ENCODE assay signal across 14 mouse cellular contexts in genomic region chr10:19692332-19692731, GRCm38 (mm10). TPM values are rescaled to one million over a fixed set of nuclear protein-coding genes. Genes with fewer than 3 reads are reported as not detected.
A peak's percentile ranks its signal among the peaks of the same experiment; 100 is the strongest.
DNase-seq lines count a peak whose midpoint lies in the region; ATAC-seq and TF ChIP-seq lines count a peak whose summit lies in the region.
"Had no signal": no experiment of that assay in that cellular context is flagged by ENCODE, and none has a peak within 500 bp of the region (broad histone marks: within the 10 kb centered on the region; RNA-seq: fewer than 3 reads in every experiment).

No protein-coding gene starts in this region.

- H3K79me2 ChIP-seq in MEL (ENCODE audit: control insufficient read depth, insufficient read depth, low read length, poor library complexity) = no peaks in the 10 kb centered on the region

- H3K9me3 ChIP-seq in lung, embryonic 15.5 days = no peaks in the 10 kb centered on the region
- H3K9me3 ChIP-seq in MEL (replicated peaks; ENCODE audit: insufficient read depth, low read length) = no peaks in the 10 kb centered on the region
- no peaks in the 10 kb centered on the region for H3K9me3 ChIP-seq in liver, postnatal 0 days (ENCODE audit: low read length)
- H3K9me3 ChIP-seq: embryonic facial prominence, embryonic 10.5 days; hindbrain, embryonic 10.5 days had no signal

- 81% methylated on average over 7 of the region's 7 CpGs for WGBS in lung, embryonic 15.5 days
- WGBS in liver, postnatal 0 days (ENCODE audit: insufficient replicate concordance) = 58% methylated on average over 7 of the region's 7 CpGs

- H3K27me3 ChIP-seq in lung, embryonic 15.5 days = no peaks in the 10 kb centered on the region
- H3K27me3 ChIP-seq in MEL (ENCODE audit: control insufficient read depth in 1 of 2, insufficient read depth in 2 of 2, low read length in 2 of 2) = peaks cover 0 to 1% of the 10 kb centered on the region in 2 experiments; a peak in 1 of 4 replicates
- H3K27me3 ChIP-seq in liver, postnatal 0 days (ENCODE audit: insufficient read depth, low read length) = no peaks in the 10 kb centered on the region

- ATAC-seq in lung, embryonic 15.5 days (ENCODE audit: borderline replicate concordance, extremely low read depth, low FRiP score, low TSS enrichment) = no peak
- peak; percentile 24 for ATAC-seq in liver, postnatal 0 days
- no peak for ATAC-seq in erythroid progenitor cell, adult 5-6 weeks (replicated peaks; ENCODE audit: low FRiP score, poor library complexity, severe bottlenecking)

- H3K9ac ChIP-seq in lung, embryonic 15.5 days = no peak overlapping the region
- H3K9ac ChIP-seq in MEL (ENCODE audit: control insufficient read depth, low read depth, low read length, poor library complexity, severe bottlenecking) = peak overlapping the region; percentile 53
- no peak overlapping the region for H3K9ac ChIP-seq in liver, postnatal 0 days (replicated peaks)

- DNase-seq in gastrocnemius, adult 2 months = no peak
- DNase-seq in gastrocnemius, postnatal 36 days = no peak
- no peak for DNase-seq in lung, postnatal 10 days
- no peak for DNase-seq in MEL (ENCODE audit: low read depth, low spot score)
- no peak for DNase-seq in liver, postnatal 0 days
- no peak for DNase-seq in right cerebral cortex, postnatal 10 days (ENCODE audit: low spot score in 2 of 2)
- DNase-seq: cerebellum, adult 11 months had no signal

- H3K36me3 ChIP-seq in lung, embryonic 15.5 days = no peaks in the 10 kb centered on the region
- peaks cover 0 to 5% of the 10 kb centered on the region in 2 experiments; a peak in 2 of 4 replicates for H3K36me3 ChIP-seq in MEL (ENCODE audit: control insufficient read depth in 1 of 2, insufficient read depth in 2 of 2, low read length in 2 of 2)
- no peaks in the 10 kb centered on the region for H3K36me3 ChIP-seq in liver, postnatal 0 days (replicated peaks; ENCODE audit: insufficient read depth, low read length)
- H3K36me3 ChIP-seq: embryonic facial prominence, embryonic 10.5 days; hindbrain, embryonic 10.5 days had no signal

- no peak for TF ChIP-seq CTCF in gastrocnemius, adult 2 months (IDR thresholded peaks at IDR 0.05)
- TF ChIP-seq CTCF in MEL (IDR thresholded peaks at IDR 0.05 in 2 of 3, conservative IDR thresholded peaks at IDR 0.05 in 1 of 3; ENCODE audit: control insufficient read depth in 1 of 3, insufficient read depth in 1 of 3, low read depth in 2 of 3, low read length in 3 of 3, poor library complexity in 1 of 3, severe bottlenecking in 1 of 3) = no peak
- no peak for TF ChIP-seq CTCF in liver, postnatal 0 days (IDR thresholded peaks at IDR 0.05; ENCODE audit: low read depth)

- intact Hi-C loops in gastrocnemius, adult 2 months (cut with DNase I) = loop anchor here (5.0 to 10.0 kb wide), 2 partner anchors 200 to 448 kb away; no protein-coding TSS in a partner anchor
- intact Hi-C loops in gastrocnemius, postnatal 36 days (cut with DNase I) = loop anchor here (5.0 kb wide), 2 partner anchors 200 to 450 kb away; no protein-coding TSS in a partner anchor

- no peak for TF ChIP-seq RAD21 in MEL (IDR thresholded peaks at IDR 0.05; ENCODE audit: low read depth, low read length)

- no peak for TF ChIP-seq POLR2A in MEL (IDR thresholded peaks at IDR 0.05; ENCODE audit: control insufficient read depth in 1 of 2, insufficient read depth in 1 of 2, low read depth in 1 of 2, low read length in 2 of 2, poor library complexity in 1 of 2)

- H3K27ac ChIP-seq in gastrocnemius, adult 2 months = 0 out of 2 replicates have a peak overlapping the region, but pooled peaks have one; percentile 13
- no peak overlapping the region for H3K27ac ChIP-seq in lung, embryonic 15.5 days
- peak overlapping the region; percentile 44 for H3K27ac ChIP-seq in MEL (ENCODE audit: control insufficient read depth, low read depth, low read length)
- H3K27ac ChIP-seq in liver, postnatal 0 days (ENCODE audit: low read depth) = peak overlapping the region; percentile 86
- H3K27ac ChIP-seq: embryonic facial prominence, embryonic 10.5 days; heart, adult 2 months had no signal

- H3K4me3 ChIP-seq in gastrocnemius, adult 2 months = no peak overlapping the region
- H3K4me3 ChIP-seq in lung, embryonic 15.5 days = no peak overlapping the region
- H3K4me3 ChIP-seq in MEL (ENCODE audit: control insufficient read depth in 1 of 2, insufficient read depth in 1 of 2, low read depth in 2 of 2, low read length in 2 of 2) = peak overlapping the region; percentile 27 to 49; a peak in 3 of 4 replicates
- H3K4me3 ChIP-seq in liver, postnatal 0 days (ENCODE audit: low read depth, low read length) = no peak overlapping the region
- H3K4me3 ChIP-seq: embryonic facial prominence, embryonic 10.5 days; erythroblast, embryonic 14.5 days; heart, adult 2 months; hindbrain, embryonic 10.5 days; myocyte had no signal

- H3K4me1 ChIP-seq in lung, embryonic 15.5 days = peaks cover 14% of the 10 kb centered on the region; the same call in 1 of the 2 replicates
- peaks cover 0 to 14% of the 10 kb centered on the region in 2 experiments; a peak in 2 of 4 replicates for H3K4me1 ChIP-seq in MEL (ENCODE audit: control insufficient read depth in 1 of 2, insufficient read depth in 2 of 2, low read length in 2 of 2)
- peaks cover 6% of the 10 kb centered on the region; the same call in 1 of the 2 replicates for H3K4me1 ChIP-seq in liver, postnatal 0 days (ENCODE audit: insufficient read depth)
- H3K4me1 ChIP-seq: hindbrain, embryonic 10.5 days had no signal

- no peak for TF ChIP-seq EP300 in MEL (IDR thresholded peaks at IDR 0.05; ENCODE audit: low read depth in 1 of 2, low read length in 2 of 2)
- no peak for TF ChIP-seq EP300 in liver, postnatal 0 days (IDR thresholded peaks at IDR 0.05; ENCODE audit: low read depth)

- H3K4me2 ChIP-seq in lung, embryonic 15.5 days = peak overlapping the region; percentile 21; the same call in 1 of the 2 replicates
- peak overlapping the region; percentile 31 for H3K4me2 ChIP-seq in liver, postnatal 0 days (ENCODE audit: low read depth, low read length)

TF ChIP-seq in MEL, 35 proteins besides CTCF, POLR2A, EP300 and RAD21:
- TF ChIP-seq NELFE (IDR thresholded peaks at IDR 0.05; ENCODE audit: low read depth, low read length) = no peak
- no peak for TF ChIP-seq CHD1 (IDR thresholded peaks at IDR 0.05; ENCODE audit: low read depth, low read length)
- TF ChIP-seq MEF2A (IDR thresholded peaks at IDR 0.05; ENCODE audit: extremely low read depth, insufficient replicate concordance, low read depth, low read length, poor library complexity, severe bottlenecking) = no peak
- no peak for TF ChIP-seq ZNF384 (IDR thresholded peaks at IDR 0.05; ENCODE audit: low read depth, low read length)

RNA-seq across cellular contexts. Expression of gene Il20ra, which starts 20.0 kb away (rescaled TPM):
- not detected for total RNA-seq in gastrocnemius, adult 2 months (2021)
- not detected for total RNA-seq in gastrocnemius, postnatal 36 days (2021)
- 0.20 and 0.31 TPM in 2 replicates for polyA plus RNA-seq in lung, embryonic 15.5 days (2015; fragmentation: Nextera tagmentation; extraction: Ambion mirVana)
- total RNA-seq in MEL (2012; rRNA removed) = not detected in 2 replicates
- under 1 TPM in 1 of 2 experiments, not detected in 1; 0.06 TPM for polyA plus RNA-seq in MEL (2012; ENCODE audit: insufficient read depth in 1 of 2, insufficient read length in 2 of 2, low read depth in 1 of 2, low replicate concordance in 2 of 2, missing spikeins in 1 of 2)
- 0.08 and 0.13 TPM in 2 replicates for polyA plus RNA-seq in liver, postnatal 0 days (2015; fragmentation: Nextera tagmentation; extraction: Ambion mirVana)
- total RNA-seq in erythroid progenitor cell, adult 5-6 weeks (2015; ENCODE audit: low replicate concordance) = not detected in 2 replicates
- total RNA-seq in erythroid progenitor cell, adult 5-6 weeks (2017; ENCODE audit: low replicate concordance) = not detected in 2 replicates
- total RNA-seq: heart, adult 2 months had no signal
- polyA plus RNA-seq: heart, adult 2 months; myocyte had no signal

Comparison
In these comparisons a context has a peak if more than half of its experiments do, and no peak if none do; other contexts are left out.
1. H3K4me3 ChIP-seq: peak in MEL (2 of 2); none in gastrocnemius, adult 2 months (single experiment), lung, embryonic 15.5 days (single experiment) and liver, postnatal 0 days (single experiment).